Mouse (Mus musculus) embryonic facial prominence, embryonic 12.5 days (tissue): ENCODE data around the gene Aldh18a1. TPM values are rescaled to one million over a fixed set of nuclear protein-coding genes. Genes with fewer than 3 reads are reported as not detected.
"Not testable (repeated sequence)": the region's sequence is repeated elsewhere in the genome, so short reads cannot be mapped to it uniquely, and the experiment has no call there.

ENCODE experiments used
- ATAC-seq: fragments of 200-750 bp; cut with Nextera tagmentation; 2 replicates; pipeline ENCODE4 v1.8.0; 2017; ENCODE audit not compliant: insufficient number of reproducible peaks, insufficient read depth, low FRiP score, low TSS enrichment
- H3K27ac ChIP-seq: fragments of 300-500 bp; sonication (generic); 2 replicates; pipeline ENCODE4 v1.5.1; 2016; ENCODE audit warnings: mild to moderate bottlenecking
- H3K27me3 ChIP-seq: fragments of 300-500 bp; sonication (generic); 2 replicates; pipeline ENCODE4 v1.6.1; 2016; ENCODE audit warnings: mild to moderate bottlenecking, moderate library complexity
- H3K36me3 ChIP-seq: fragments of 300-500 bp; sonication (generic); 2 replicates; pipeline ENCODE4 v1.6.1; 2016; ENCODE audit warnings: mild to moderate bottlenecking
- H3K4me1 ChIP-seq: fragments of 300-500 bp; sonication (generic); 2 replicates; pipeline ENCODE4 v1.6.1; 2016
- H3K4me2 ChIP-seq: fragments of 300-500 bp; sonication (generic); replicated peaks from 2 replicates; pipeline ENCODE4 v1.6.1; 2016; ENCODE audit warnings: mild to moderate bottlenecking, moderate library complexity
- H3K4me3 ChIP-seq: fragments of 300-500 bp; sonication (generic); 2 replicates; pipeline ENCODE4 v1.5.1; 2016; ENCODE audit warnings: mild to moderate bottlenecking
- H3K9ac ChIP-seq: fragments of 300-500 bp; sonication (generic); 2 replicates; pipeline ENCODE4 v1.6.1; 2016; ENCODE audit warnings: mild to moderate bottlenecking, moderate library complexity
- H3K9me3 ChIP-seq: fragments of 300-500 bp; sonication (generic); 2 replicates; pipeline ENCODE4 v1.6.1; 2016; ENCODE audit warnings: mild to moderate bottlenecking, moderate library complexity
- WGBS: fragments of 180-500 bp; shearing (Covaris S2); methylation state at CpG from one replicate; pipeline ENCODE4 v1.1.7; 2016; 5-methylcytosine and 5-hydroxymethylcytosine counted together
- polyA plus RNA-seq: library from polyadenylated mRNA; unstranded; fragments of >200 nt; fragmentation: Nextera tagmentation; extraction: Ambion mirVana; gene quantifications from 2 replicates; pipeline ENCODE4 v1.2.1, GENCODE M21; 2016

The Aldh18a1 gene
- polyA plus RNA-seq, 1 experiment from 2014 or later, result 79.3 TPM

DNA sequence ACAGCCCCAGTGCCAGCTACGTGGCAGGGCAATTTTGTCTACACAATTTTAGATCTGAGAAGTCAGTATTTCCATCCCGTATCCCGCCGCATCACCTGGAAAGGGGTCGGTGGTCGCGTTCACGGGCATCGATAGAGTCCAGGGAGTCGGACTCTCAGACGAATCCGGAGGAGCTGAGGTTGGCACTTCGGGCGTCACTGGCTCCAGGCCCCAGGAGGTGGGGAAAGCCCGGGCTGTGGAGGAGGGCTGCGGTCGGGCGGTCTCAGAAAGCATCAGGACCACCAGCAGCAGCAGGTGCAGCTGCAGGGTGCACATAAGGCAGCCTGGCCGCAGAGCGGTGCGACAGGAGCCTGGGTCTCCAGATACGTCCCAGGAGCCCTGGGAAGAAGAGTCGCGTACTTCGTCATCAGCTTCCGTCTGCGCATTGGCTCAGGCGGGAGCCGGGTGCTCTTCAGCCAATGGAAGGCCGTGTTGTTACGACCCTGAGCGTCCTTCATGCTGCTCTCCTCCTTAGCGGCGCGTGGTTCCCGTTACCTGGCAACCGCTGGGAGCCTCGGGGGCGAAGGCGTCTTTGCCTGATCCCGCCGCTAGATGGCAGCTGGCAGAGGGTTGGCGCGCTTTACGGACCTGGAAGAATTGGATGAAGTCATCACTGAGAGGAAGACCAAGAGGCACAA lies 23.7 kb upstream of the Aldh18a1 start, which contains the start of the genes Tctn3 and Entpd1:
Gene Tctn3, minus strand, starts transcription at position 404 of the 677 bp plus-strand sequence.
Gene Entpd1, plus strand, starts transcription at position 537 of the 677 bp plus-strand sequence.
- H3K36me3 ChIP-seq, result peaks cover 26% of the 10 kb centered on the region
- ATAC-seq, result peak; percentile 100
- H3K27me3 ChIP-seq, result no peaks in the 10 kb centered on the region
- H3K4me1 ChIP-seq, result peaks cover 6% of the 10 kb centered on the region
- peak within 1 kb of the TSS; percentile 92 for H3K4me3 ChIP-seq
- H3K9ac ChIP-seq, result peak within 1 kb of the TSS; percentile 69
- H3K9me3 ChIP-seq, result no peaks in the 10 kb centered on the region
- H3K4me2 ChIP-seq, result peak within 1 kb of the TSS; percentile 78
- WGBS, result under 1% methylated on average over 45 of the region's 45 CpGs
- H3K27ac ChIP-seq, result no peak within 1 kb of the TSS

DNA sequence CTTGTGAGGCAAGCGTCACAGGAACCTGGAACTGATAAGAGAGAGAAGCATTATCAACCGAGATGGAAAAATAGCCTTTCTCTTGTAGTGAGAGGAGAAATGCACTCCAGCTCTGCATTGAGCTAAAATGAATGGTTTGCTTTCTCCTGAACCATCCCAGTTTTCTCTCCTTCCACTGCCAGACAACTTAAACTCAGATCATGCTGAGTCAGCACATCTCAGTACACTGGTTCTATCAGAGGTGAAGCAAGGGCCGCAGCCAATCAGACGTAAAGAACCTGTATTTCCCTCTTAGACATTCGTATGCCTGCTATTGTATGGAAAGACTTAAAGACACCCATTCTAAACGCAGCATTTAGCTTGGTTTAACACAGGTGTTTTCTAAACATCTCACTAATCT lies 19.4 kb upstream of the Aldh18a1 start:
- no peak overlapping the region for H3K9ac ChIP-seq
- H3K36me3 ChIP-seq, result peaks cover 48% of the 10 kb centered on the region
- 90% methylated on average over 6 of the region's 6 CpGs for WGBS
- no peak overlapping the region for H3K27ac ChIP-seq
- ATAC-seq, result no peak
- no peaks in the 10 kb centered on the region for H3K27me3 ChIP-seq
- no peak overlapping the region for H3K4me2 ChIP-seq
- no peaks in the 10 kb centered on the region for H3K9me3 ChIP-seq
- peaks cover 6% of the 10 kb centered on the region for H3K4me1 ChIP-seq
- H3K4me3 ChIP-seq, result no peak overlapping the region

DNA sequence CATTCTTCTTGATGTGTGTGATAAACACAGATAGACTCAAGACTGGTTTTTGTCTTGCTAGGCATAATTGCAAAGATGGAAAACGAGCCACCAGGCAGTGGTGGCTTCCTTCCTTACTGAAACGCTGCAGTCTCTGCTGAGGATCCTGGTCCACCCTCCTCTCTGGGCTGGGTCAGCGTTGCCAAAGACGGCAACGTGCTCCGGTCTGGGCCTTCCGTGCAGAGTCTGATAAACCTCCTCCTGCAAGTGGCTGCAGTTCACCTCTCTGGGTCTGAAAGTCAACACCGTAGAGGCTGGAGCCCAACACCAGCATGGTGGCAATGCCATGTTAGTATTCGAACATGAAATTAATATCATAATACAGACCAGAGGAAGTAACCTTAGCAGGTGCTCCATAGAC lies 16.9 kb upstream of the Aldh18a1 start:
- ATAC-seq, result no peak
- Histone ChIP-seq H3K4me1 (no peaks in the 10 kb centered on the region), H3K4me3 (no peak overlapping the region), H3K9ac (no peak overlapping the region), H3K27ac (no peak overlapping the region), H3K9me3 (no peaks in the 10 kb centered on the region), H3K27me3 (no peaks in the 10 kb centered on the region), H3K4me2 (no peak overlapping the region), H3K36me3 (peaks cover 50% of the 10 kb centered on the region)
- 95% methylated on average over 9 of the region's 9 CpGs for WGBS

DNA sequence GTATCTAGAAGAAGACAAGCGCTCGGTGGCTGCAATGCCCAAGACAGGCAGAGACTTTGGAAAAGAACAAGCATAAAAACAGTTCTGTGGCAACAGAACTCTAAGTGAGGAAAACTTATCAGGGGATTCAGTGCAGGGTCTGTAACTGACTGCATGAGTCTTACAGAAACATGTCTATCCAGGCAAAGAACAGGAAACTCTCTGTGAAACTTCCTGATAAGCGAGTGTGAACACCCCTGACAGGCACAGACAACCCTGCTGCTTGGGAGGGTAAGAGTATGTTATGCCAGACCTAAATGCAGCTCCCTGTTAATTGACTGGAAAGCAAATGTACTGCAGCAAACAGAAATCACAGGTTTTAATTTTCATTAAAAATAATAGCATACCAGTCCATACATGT lies 13.6 kb upstream of the Aldh18a1 start:
- no peaks in the 10 kb centered on the region for H3K4me1 ChIP-seq
- peaks cover 30% of the 10 kb centered on the region for H3K36me3 ChIP-seq
- H3K4me3 ChIP-seq, result no peak overlapping the region
- no peak overlapping the region for H3K27ac ChIP-seq
- no peak overlapping the region for H3K4me2 ChIP-seq
- ATAC-seq, result no peak
- H3K9ac ChIP-seq, result no peak overlapping the region
- H3K9me3 ChIP-seq, result no peaks in the 10 kb centered on the region
- H3K27me3 ChIP-seq, result no peaks in the 10 kb centered on the region
- WGBS, result 79% methylated on average over 3 of the region's 3 CpGs

DNA sequence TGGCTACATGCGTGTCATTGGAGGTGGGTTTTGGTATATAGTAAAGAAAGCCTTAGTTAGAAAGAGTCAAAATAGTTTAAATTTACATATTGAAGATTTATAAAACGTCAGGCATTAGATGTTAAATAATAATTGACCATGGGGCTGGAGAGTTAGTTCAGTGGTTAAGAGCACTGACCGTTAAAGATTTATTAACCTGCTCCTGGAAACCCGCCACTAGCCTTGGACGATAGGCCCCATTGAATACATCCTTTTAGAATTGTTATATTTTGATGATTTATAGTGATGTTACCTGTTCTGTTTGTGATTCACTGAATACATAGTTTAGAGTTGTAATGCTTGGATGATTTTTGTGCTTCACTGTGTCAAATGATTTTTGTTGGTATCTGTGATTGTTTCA lies 12.6 kb upstream of the Aldh18a1 start:
- H3K4me1 ChIP-seq, ATAC-seq, H3K27me3 ChIP-seq, H3K9me3 ChIP-seq, H3K9ac ChIP-seq, H3K27ac ChIP-seq, H3K4me3 ChIP-seq, H3K4me2 ChIP-seq: not testable (repeated sequence)
- H3K36me3 ChIP-seq, result peaks cover 29% of the 10 kb centered on the region
- 94% methylated on average over 5 of the region's 5 CpGs for WGBS

DNA sequence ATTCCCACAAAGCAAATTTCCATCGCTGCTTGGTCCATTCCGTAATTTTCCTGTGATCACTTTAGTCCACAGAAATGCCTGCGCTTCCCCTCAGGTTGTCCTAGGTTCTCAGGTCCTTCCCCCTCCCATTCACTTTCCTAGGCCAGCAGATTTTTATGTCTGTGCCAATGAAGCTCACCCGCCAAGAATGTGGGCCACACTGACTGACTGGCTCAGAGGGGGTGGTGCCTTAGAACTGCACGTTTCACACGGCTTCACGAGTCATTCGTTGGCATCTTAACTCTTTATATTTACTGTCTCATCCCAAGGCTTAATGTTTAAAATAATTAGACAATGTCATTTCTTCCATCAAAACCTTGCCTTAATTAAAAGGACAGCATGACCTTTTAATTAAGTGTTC lies 7.6 kb upstream of the Aldh18a1 start:
- H3K9me3 ChIP-seq, result no peaks in the 10 kb centered on the region
- H3K27me3 ChIP-seq, result no peaks in the 10 kb centered on the region
- no peak overlapping the region for H3K4me3 ChIP-seq
- H3K36me3 ChIP-seq, result peaks cover 20% of the 10 kb centered on the region; the same call in 1 of the 2 replicates
- ATAC-seq, result no peak
- no peak overlapping the region for H3K4me2 ChIP-seq
- H3K9ac ChIP-seq, result no peak overlapping the region
- H3K27ac ChIP-seq, result no peak overlapping the region
- no peaks in the 10 kb centered on the region for H3K4me1 ChIP-seq
- 87% methylated on average over 8 of the region's 8 CpGs for WGBS

DNA sequence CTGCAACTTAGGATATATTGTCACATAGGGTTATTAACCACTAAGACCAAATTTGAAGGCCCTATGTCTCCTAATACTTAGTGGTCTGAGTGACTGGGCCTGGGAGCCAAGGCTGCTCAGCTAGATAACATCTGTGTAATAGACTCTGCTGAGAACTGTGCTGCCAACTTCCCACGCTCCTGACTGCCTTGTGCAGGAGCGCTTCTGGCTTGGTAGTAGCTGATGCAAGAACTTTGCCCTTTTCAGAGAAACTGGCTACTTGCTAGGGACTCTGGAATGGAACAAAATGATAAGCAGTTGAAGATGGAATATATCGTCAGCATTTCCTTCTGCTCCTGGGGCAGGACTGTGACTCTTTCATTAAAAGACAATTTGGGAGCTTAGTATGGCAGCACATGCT lies 7.0 kb upstream of the Aldh18a1 start:
- Histone ChIP-seq H3K9ac (no peak overlapping the region), H3K4me3 (no peak overlapping the region), H3K9me3 (no peaks in the 10 kb centered on the region), H3K27me3 (no peaks in the 10 kb centered on the region), H3K4me2 (no peak overlapping the region), H3K27ac (no peak overlapping the region), H3K36me3 (peaks cover 20% of the 10 kb centered on the region; the same call in 1 of the 2 replicates), H3K4me1 (no peaks in the 10 kb centered on the region)
- WGBS, result 89% methylated on average over 3 of the region's 3 CpGs
- no peak for ATAC-seq

DNA sequence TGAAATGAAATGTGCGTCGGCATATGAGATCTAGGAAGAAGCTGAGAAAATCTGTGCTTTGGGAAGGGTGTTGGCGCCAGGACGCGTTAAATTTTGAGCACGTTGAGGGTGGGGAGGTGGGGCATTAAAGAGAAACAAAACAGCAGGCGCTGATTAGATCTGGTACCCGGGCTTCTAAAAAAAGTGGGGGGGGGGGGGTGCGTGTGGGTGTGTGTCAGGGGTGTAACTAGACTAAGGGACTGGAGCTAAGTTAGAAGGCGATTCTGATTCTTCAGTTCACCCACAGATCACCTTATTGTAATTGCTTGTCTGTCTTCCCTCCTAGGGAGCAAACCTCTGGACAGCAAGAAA lies 1.2 kb upstream of the Aldh18a1 start:
- no peaks in the 10 kb centered on the region for H3K36me3 ChIP-seq
- no peak overlapping the region for H3K27ac ChIP-seq
- peak overlapping the region; percentile 16; the same call in 1 of the 2 replicates for H3K9ac ChIP-seq
- WGBS, result 0% methylated on average over 10 of the region's 10 CpGs
- H3K27me3 ChIP-seq, result no peaks in the 10 kb centered on the region
- H3K4me1 ChIP-seq, result peaks cover 10% of the 10 kb centered on the region
- H3K9me3 ChIP-seq, result no peaks in the 10 kb centered on the region
- H3K4me2 ChIP-seq, result peak overlapping the region; percentile 79
- H3K4me3 ChIP-seq, result peak overlapping the region; percentile 79
- no peak for ATAC-seq

DNA sequence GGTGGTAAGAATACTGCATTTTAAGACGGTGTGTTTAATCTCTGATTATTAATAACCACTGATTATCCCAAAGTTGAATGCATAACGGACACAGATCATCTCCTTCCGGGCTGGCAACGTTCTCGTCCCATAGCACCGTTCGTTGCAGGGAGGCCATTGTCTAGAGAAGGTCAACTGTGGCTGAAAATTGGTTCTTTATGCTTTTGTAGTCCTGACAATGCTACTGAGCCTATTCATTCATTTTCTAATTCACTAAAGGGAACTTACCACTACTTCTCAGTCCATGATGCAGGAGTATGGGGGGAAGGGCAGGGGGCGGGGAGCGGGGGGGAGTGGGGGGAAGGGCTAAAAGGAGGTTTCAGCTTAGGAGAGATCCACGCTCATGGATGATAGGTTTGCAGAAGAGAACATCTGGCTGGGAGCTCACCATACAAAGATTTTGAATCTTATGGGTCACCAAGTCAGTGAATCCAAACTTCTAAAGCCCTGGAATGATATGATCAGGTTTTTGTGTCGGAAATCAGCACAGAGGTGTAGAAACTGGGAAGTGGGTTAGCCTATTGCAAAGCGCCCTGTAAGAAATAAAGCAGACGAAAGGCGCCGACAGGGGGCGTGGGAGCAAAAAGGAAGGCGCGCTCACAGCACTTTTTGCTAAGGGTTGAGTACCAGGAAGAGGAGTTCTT lies 725 bp upstream of the Aldh18a1 start:
- Histone ChIP-seq H3K4me2 (peak overlapping the region; percentile 79), H3K9ac (peak overlapping the region; percentile 75; the same call in 1 of the 2 replicates), H3K4me3 (peak overlapping the region; percentile 79), H3K27ac (peak overlapping the region; percentile 60), H3K36me3 (peaks cover 1% of the 10 kb centered on the region; the same call in 1 of the 2 replicates), H3K27me3 (no peaks in the 10 kb centered on the region), H3K4me1 (peaks cover 10% of the 10 kb centered on the region), H3K9me3 (no peaks in the 10 kb centered on the region)
- WGBS, result under 1% methylated on average over 18 of the region's 18 CpGs
- ATAC-seq, result peak; percentile 70

DNA sequence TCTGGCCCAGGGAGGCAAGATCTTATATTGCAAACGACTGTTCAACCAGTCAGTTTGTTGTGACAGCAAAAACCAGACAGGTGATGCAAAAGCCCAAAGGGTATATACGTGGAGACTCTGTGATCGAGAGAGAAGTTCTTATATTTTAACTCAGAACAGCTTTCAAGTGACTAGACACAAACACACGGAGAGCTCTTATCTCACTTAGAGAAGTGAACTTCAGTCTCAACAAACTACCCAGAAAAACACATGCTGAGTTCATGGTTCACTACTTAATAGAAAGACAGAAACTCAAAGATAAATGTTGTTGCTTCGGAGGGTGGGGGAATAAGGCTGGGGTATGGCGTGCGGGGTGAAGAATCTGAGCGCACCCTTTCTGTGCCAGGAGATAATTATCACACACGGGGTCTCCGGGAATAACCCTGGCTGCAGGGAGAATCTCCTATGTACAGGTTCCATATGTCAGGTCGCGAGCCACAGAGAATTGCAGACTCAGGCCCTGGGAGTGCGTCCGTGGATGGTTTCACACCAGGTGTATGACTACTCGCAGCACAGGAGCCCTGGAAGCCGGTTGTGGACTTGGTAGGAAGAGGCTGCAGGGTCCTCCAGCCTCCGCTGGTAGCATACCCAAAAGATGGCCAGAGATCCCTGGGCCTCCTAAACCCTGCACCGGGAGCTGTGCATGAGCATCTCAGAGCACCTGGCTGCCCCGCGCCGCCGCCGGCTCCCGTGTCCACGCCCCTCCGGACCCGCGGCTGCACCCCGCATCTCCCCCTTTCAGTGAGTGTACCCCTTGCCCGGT lies 571 bp downstream of the Aldh18a1 start:
- peak; percentile 71; the same call in 1 of the 2 replicates for ATAC-seq
- Histone ChIP-seq H3K27ac (0 out of 2 replicates have a peak overlapping the region, but pooled peaks have one; percentile 36), H3K9me3 (no peaks in the 10 kb centered on the region), H3K36me3 (peaks cover 12% of the 10 kb centered on the region), H3K4me3 (peak overlapping the region; percentile 79), H3K9ac (peak overlapping the region; percentile 75), H3K4me2 (peak overlapping the region; percentile 79), H3K4me1 (peaks cover 10% of the 10 kb centered on the region), H3K27me3 (no peaks in the 10 kb centered on the region)
- WGBS, result 3% methylated on average over 30 of the region's 30 CpGs

DNA sequence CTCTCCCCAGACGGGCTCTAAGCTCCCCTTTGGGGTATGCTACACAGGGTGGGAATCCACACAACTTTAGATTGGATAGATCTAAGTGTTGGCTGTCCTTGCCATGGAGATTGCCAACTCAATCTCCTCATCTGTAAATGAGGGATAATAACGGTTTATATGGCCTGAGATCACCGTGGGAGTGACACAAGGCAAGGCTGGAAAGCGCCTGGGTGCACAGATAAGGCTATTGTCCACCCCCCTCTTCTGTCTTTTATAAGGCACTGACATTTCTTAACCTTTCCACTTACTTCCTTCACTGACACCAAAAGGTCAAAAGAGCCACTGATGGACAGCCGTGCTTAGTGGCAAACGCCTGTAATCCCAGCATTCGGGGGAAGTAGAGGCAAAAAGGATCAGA lies 1.4 kb downstream of the Aldh18a1 start:
- 52% methylated on average over 7 of the region's 7 CpGs for WGBS
- peak overlapping the region; percentile 79 for H3K4me3 ChIP-seq
- H3K36me3 ChIP-seq, result peaks cover 19% of the 10 kb centered on the region
- no peak overlapping the region for H3K9ac ChIP-seq
- no peak for ATAC-seq
- H3K4me2 ChIP-seq, result peak overlapping the region; percentile 79
- no peak overlapping the region for H3K27ac ChIP-seq
- H3K4me1 ChIP-seq, result peaks cover 10% of the 10 kb centered on the region
- no peaks in the 10 kb centered on the region for H3K9me3 ChIP-seq
- H3K27me3 ChIP-seq, result no peaks in the 10 kb centered on the region
